Mouse (Mus musculus): ENCODE data around the gene Ttll11.

DNA sequence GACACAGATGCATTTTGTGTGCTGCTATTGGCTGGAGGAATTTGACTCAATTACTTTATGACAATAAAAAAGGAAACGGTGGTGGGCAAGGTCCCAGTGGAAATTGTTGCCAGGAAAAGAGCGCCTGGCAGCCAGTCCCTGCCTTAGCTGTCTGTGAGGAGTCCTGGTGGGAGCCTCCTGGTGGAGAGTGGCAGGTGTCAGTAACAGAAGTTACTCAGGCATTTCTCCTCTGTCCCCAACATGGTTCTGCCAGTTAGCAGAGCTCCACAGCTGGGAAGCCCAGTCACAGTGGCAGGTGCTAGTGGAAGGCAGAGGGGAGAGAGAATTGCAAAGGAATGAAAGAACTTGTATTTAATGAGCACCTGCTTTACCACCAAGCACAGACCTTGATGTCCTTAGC is 110.5 kb downstream of the Ttll11 start:
- TF ChIP-seq POLR2A (IDR thresholded peaks at IDR 0.05; ENCODE audit: borderline replicate concordance, control insufficient read depth, low read depth, low read length): no peak
- TF ChIP-seq CTCF (IDR thresholded peaks at IDR 0.05; ENCODE audit: control insufficient read depth, insufficient read depth, low read length): no peak

Measured in bone marrow, adult 2 months (tissue).